Mouse (Mus musculus) limb, embryonic 13.5 days (tissue): ENCODE results near the gene Rasal2. TPM values are rescaled to one million over a fixed set of nuclear protein-coding genes. Genes with fewer than 3 reads are reported as not detected.

Experiments
- ATAC-seq: fragments of 200-750 bp; cut with Nextera tagmentation; 2 replicates; pipeline ENCODE4 v1.8.0; 2017; ENCODE audit warnings: low read depth, moderate number of reproducible peaks, moderate TSS enrichment; ENCODE audit not compliant: low FRiP score
- H3K27ac ChIP-seq: fragments of 300-500 bp; sonication (generic); 2 replicates; pipeline ENCODE4 v1.5.1; 2015; ENCODE audit warnings: inconsistent platforms, mild to moderate bottlenecking, moderate library complexity
- H3K27me3 ChIP-seq: fragments of 300-500 bp; sonication (generic); 2 replicates; pipeline ENCODE4 v1.6.1; 2015; ENCODE audit warnings: mild to moderate bottlenecking, inconsistent platforms
- H3K36me3 ChIP-seq: fragments of 300-500 bp; sonication (generic); 2 replicates; pipeline ENCODE4 v1.6.1; 2015; ENCODE audit warnings: inconsistent platforms, mild to moderate bottlenecking, moderate library complexity
- H3K4me1 ChIP-seq: fragments of 300-500 bp; sonication (generic); 2 replicates; pipeline ENCODE4 v1.6.1; 2015; ENCODE audit warnings: inconsistent platforms
- H3K4me2 ChIP-seq: fragments of 300-500 bp; sonication (generic); replicated peaks from 2 replicates; pipeline ENCODE4 v1.6.1; 2015; ENCODE audit warnings: inconsistent platforms, mild to moderate bottlenecking, moderate library complexity
- H3K4me3 ChIP-seq: fragments of 300-500 bp; sonication (generic); 2 replicates; pipeline ENCODE4 v1.5.1; 2015; ENCODE audit warnings: moderate library complexity, mild to moderate bottlenecking, inconsistent platforms
- H3K9ac ChIP-seq: fragments of 300-500 bp; sonication (generic); 2 replicates; pipeline ENCODE4 v1.6.1; 2015; ENCODE audit warnings: mild to moderate bottlenecking, inconsistent platforms
- H3K9me3 ChIP-seq: fragments of 300-500 bp; sonication (generic); 2 replicates; pipeline ENCODE4 v1.6.1; 2016; ENCODE audit warnings: inconsistent platforms
- WGBS: fragments of 180-500 bp; shearing (Covaris S2); methylation state at CpG from one replicate; pipeline ENCODE4 v1.1.7; 2015; 5-methylcytosine and 5-hydroxymethylcytosine counted together
- polyA plus RNA-seq: library from polyadenylated mRNA; unstranded; fragments of >200 nt; fragmentation: Nextera tagmentation; extraction: Ambion mirVana; gene quantifications from 2 replicates; pipeline ENCODE4 v1.2.1, GENCODE M21; 2015

The Rasal2 gene
- polyA plus RNA-seq, 1 experiment from 2014 or later, result 6.8 TPM

DNA sequence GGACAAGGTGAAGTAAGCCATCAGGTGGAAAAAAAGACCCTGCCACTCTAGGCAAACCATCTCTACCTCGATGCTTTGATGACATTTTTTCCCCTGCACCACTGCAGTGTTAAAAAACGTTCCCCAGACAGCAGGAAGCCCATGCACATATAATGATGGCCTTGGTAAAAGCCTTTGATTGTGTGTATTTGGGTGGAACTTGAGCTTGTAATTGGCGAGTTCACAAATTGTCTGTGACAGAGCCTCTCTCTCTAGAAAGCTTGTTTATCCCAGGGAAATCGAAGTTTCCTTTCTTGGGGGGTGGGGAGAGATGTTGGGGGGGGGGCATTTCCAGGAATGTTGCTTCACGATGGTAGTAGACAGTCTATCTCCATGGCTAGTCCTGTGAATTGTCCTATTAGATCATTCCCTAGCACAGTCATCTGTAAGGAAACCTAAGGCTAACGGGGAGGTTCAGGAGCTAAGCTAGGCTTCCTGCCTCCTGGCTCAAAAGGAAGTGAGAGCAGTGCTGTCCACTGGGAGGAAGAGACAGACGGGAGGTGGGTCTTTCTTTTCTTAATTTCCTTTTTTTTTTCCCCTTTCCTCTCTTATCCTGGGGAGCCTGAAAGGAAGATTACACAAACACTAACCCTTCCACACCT lies 35.9 kb upstream of the Rasal2 start:
- 18% methylated on average over 7 of the region's 7 CpGs for WGBS
- Histone ChIP-seq H3K4me1 (peaks cover 30% of the 10 kb centered on the region), H3K27ac (no peak overlapping the region), H3K36me3 (no peaks in the 10 kb centered on the region), H3K9ac (no peak overlapping the region), H3K27me3 (peaks cover 35% of the 10 kb centered on the region), H3K9me3 (no peaks in the 10 kb centered on the region), H3K4me3 (no peak overlapping the region), H3K4me2 (no peak overlapping the region)
- ATAC-seq, result no peak

DNA sequence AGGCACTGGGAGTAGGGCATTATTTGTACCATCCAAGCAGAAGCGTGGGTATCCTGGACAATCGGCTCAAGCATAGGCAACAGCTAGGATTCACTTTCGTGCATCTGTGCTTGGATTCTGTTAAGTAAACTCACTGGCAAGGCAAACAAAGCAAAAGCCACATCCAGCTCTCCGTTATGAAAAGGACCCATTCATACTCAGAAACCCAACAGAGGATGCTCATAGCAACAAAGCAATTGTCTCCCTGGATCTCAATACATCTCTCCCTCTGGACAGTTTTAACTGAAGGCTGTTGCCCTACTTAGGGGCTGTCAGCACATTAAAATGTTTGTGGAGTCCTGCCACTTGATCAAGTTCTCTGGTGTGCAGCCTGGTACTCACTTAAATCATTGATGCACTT lies 34.7 kb upstream of the Rasal2 start:
- Histone ChIP-seq H3K27me3 (peaks cover 42% of the 10 kb centered on the region), H3K9me3 (no peaks in the 10 kb centered on the region), H3K36me3 (no peaks in the 10 kb centered on the region), H3K9ac (no peak overlapping the region), H3K4me3 (no peak overlapping the region), H3K4me2 (no peak overlapping the region), H3K27ac (no peak overlapping the region), H3K4me1 (peaks cover 30% of the 10 kb centered on the region)
- 83% methylated on average over 4 of the region's 4 CpGs for WGBS
- no peak for ATAC-seq

DNA sequence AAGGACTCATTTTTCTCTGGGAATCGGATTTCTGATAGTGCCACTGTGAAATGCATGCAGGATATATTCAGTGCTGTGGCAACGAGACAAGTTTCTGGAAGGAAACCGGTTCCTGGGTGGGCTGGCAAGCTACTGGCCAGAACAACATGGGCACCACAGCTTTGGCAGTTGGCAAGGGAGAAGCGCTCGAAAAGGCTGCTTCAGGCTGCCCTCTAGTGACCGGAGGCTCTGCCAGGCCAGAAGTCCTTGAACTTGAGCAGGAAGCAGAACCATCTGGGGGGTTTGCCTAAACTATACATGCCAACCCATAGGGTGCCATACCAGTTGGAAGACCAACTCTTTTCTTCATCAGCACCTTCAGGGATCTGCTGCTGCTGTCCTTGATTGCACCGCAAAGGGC lies 33.9 kb upstream of the Rasal2 start:
- H3K9me3 ChIP-seq, result no peaks in the 10 kb centered on the region
- whole genome bisulfite sequencing, result 71% methylated on average over 7 of the region's 7 CpGs
- H3K4me2 ChIP-seq, result no peak overlapping the region
- peaks cover 30% of the 10 kb centered on the region for H3K4me1 ChIP-seq
- no peak overlapping the region for H3K4me3 ChIP-seq
- H3K27me3 ChIP-seq, result peaks cover 44% of the 10 kb centered on the region
- no peak overlapping the region for H3K27ac ChIP-seq
- no peaks in the 10 kb centered on the region for H3K36me3 ChIP-seq
- ATAC-seq, result no peak
- no peak overlapping the region for H3K9ac ChIP-seq

DNA sequence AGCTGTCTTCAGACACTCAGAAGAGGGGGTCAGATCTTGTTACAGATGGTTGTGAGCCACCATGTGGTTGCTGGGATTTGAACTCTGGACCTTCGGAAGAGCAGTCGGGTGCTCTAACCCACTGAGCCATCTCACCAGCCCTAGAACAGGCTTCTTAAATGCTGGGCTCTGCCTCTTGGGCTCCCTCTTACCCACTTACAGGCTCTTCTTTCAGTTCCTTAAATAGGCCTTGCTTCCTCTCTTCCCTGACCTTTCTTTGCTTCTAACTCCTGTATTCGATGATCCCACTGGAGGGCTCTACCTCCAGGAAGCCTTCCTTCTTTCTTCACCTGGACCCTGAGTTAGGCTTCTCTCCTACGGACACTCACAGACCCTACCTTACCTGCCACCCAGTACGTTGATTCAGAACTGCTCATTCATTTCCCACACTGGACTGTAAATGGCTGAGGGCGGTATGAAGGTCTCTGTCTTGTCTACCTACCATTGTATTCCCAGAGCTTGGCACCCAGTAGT lies 33.1 kb upstream of the Rasal2 start:
- H3K9me3 ChIP-seq, result no peaks in the 10 kb centered on the region
- no peak overlapping the region for H3K4me3 ChIP-seq
- H3K27ac ChIP-seq, result no peak overlapping the region
- H3K27me3 ChIP-seq, result peaks cover 42% of the 10 kb centered on the region
- ATAC-seq, result no peak
- 95% methylated on average over 6 of the region's 6 CpGs for WGBS
- H3K9ac ChIP-seq, result no peak overlapping the region
- no peak overlapping the region for H3K4me2 ChIP-seq
- peaks cover 30% of the 10 kb centered on the region for H3K4me1 ChIP-seq
- no peaks in the 10 kb centered on the region for H3K36me3 ChIP-seq

DNA sequence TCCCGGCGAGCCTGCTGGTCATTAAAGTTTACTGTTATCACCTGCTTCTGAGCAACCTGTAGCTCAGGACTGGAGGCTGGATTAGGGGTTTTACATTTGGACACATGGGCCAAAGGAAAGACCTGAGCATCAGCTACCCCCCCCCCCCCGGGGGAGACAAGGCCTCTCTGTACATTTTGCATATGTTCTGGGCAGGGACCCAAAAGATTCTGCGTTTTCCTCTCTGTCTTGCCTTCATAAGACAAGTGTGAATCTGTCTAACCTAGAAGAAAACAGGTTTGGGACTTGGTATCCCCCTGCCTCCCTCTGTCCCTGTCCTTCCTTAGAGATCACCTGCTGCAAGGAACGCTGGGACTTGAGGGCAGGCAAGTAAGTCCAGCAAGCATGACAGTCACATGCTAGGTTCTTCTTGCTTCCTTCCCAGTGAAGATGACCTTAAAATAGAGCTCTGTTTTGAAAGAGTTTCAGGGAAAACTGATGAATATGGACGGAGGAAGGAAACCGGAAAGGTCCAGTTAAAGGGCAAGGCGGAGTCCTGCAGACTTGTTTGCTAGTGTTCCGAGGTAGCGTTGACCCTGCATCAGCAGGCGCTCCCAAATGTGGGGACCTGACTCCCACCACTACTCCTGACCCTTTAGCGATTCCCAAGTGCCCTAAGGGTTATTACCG lies 32.4 kb upstream of the Rasal2 start:
- H3K27me3 ChIP-seq, result peaks cover 39% of the 10 kb centered on the region
- no peak overlapping the region for H3K4me2 ChIP-seq
- WGBS, result 54% methylated on average over 13 of the region's 13 CpGs
- ATAC-seq, result no peak
- H3K4me1 ChIP-seq, result peaks cover 26% of the 10 kb centered on the region
- H3K36me3 ChIP-seq, result no peaks in the 10 kb centered on the region
- no peak overlapping the region for H3K27ac ChIP-seq
- H3K9ac ChIP-seq, result no peak overlapping the region
- H3K4me3 ChIP-seq, result no peak overlapping the region
- H3K9me3 ChIP-seq, result no peaks in the 10 kb centered on the region

DNA sequence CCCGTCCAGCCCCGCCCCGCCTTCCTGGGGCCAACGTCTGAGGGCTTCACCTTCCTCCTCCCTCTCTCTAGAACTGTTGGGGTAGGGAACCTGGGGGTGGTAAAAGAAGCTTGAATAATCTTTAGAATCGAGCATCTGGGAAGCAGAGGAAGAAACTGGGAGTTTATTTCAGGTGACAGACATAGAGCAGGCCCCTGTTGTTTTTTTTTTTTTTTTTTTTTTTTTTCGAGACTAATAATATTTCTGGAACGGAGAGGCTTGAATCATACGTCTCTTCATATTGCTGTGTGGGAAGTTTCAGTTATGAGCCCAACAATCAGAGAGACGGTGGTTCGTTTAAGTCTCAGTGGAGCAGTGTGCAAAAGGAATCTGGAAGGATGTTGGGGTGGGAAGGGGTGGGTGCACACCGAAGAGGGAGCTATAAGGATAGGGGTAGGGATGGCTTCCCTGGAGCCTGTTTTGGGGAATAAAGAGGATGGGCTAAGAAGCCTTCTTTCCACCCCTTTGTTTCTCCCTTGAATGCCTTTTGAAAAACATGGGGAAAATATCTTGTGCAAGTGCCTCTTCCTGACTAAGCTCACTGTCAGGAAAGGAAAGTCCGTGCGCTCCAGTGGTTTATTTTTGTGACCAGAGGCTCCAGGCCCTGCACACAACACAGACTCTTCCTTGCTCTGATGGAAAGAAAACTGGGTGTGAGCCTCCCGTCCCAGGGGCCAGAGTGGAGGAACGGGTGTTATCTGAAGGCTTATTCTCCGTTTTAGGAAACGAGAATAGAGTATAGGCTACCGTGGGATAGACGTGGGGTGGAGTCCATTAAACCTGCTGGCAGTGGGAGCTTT lies 31.5 kb upstream of the Rasal2 start:
- 0 out of 2 replicates have a peak, but pooled peaks have one; percentile 38 for ATAC-seq
- H3K27me3 ChIP-seq, result peaks cover 32% of the 10 kb centered on the region
- no peak overlapping the region; the same call in 1 of the 2 replicates for H3K27ac ChIP-seq
- WGBS, result 23% methylated on average over 19 of the region's 19 CpGs
- no peaks in the 10 kb centered on the region for H3K9me3 ChIP-seq
- peaks cover 21% of the 10 kb centered on the region for H3K4me1 ChIP-seq
- 0 out of 2 replicates have a peak overlapping the region, but pooled peaks have one; percentile 5 for H3K4me3 ChIP-seq
- H3K4me2 ChIP-seq, result peak overlapping the region; percentile 40
- no peaks in the 10 kb centered on the region for H3K36me3 ChIP-seq
- H3K9ac ChIP-seq, result peak overlapping the region; percentile 25; the same call in 1 of the 2 replicates

DNA sequence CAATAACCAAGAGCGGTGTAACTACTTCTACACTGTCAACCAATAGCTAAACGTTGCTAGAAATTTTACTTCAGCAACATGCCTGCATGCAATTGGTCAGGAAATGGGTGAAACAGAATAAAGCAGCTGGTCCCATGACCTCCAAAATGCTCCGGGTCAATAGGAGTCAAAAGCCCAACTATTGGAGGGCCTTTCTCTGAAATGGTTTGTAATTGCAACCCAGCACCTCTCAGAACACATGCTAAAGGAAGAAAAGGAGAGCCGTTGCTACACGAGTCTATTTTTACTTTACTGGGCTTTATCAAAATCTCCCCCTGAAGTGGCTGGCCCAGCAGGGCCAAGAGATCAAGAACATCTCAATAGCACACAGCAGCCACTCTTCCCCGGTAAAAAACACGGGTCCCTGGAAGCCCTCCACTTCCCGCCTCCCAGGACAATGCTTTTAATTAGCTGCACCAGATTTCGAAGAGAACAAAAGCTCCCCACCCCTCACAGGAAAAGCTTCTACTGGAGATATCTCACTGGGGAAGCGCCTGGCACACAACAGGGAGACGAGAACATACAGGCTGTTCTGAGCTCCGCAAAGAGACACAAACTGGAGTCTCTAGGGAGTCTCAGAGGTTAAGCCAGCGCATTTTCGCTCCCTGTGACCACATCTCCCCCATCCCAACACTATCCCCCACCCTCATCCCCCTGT lies 30.8 kb upstream of the Rasal2 start:
- Histone ChIP-seq H3K4me1 (peaks cover 21% of the 10 kb centered on the region), H3K4me2 (peak overlapping the region; percentile 40), H3K4me3 (0 out of 2 replicates have a peak overlapping the region, but pooled peaks have one; percentile 5), H3K27me3 (peaks cover 26% of the 10 kb centered on the region), H3K27ac (no peak overlapping the region; the same call in 1 of the 2 replicates), H3K9ac (no peak overlapping the region), H3K9me3 (no peaks in the 10 kb centered on the region), H3K36me3 (no peaks in the 10 kb centered on the region)
- ATAC-seq, result 0 out of 2 replicates have a peak, but pooled peaks have one; percentile 3
- 23% methylated on average over 14 of the region's 14 CpGs for WGBS

DNA sequence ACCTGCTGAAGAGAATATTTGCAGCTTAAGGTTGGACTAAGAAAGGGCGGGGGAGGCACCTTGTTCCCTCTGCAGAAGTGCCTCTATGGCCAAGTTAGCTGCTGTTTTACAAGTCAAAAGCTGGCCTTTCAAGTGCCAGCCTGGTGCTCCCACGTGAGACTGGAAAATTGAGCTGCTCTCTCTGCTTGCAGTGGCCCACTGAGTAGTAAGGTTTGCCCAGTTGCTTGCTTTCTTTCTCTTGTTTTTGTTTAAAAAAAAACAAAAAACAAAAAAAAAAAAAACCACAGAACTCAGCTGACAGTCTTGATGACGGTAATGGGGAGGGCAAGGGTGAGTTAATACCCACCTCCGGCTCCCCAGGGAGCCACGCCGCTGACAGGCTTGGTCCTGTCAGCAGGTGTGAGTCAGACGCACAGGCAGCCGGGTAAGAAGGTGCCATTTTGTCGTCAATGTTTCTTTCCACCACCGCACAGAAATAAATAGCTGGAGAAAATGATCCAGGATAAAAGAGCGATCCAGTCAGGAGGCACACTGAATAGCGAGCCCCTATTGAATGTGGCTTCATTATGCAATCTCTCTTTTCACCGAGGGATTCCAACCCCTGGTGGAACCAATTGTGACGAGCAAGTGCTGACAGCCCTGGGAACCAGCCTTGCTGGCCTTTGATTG lies 27.7 kb upstream of the Rasal2 start:
- H3K36me3 ChIP-seq, result no peaks in the 10 kb centered on the region
- peak overlapping the region; percentile 39 for H3K4me2 ChIP-seq
- peaks cover 16% of the 10 kb centered on the region for H3K27me3 ChIP-seq
- ATAC-seq, result no peak
- WGBS, result 7% methylated on average over 14 of the region's 14 CpGs
- H3K27ac ChIP-seq, result no peak overlapping the region
- no peak overlapping the region for H3K4me3 ChIP-seq
- no peaks in the 10 kb centered on the region for H3K9me3 ChIP-seq
- no peak overlapping the region for H3K9ac ChIP-seq
- peaks cover 21% of the 10 kb centered on the region for H3K4me1 ChIP-seq

DNA sequence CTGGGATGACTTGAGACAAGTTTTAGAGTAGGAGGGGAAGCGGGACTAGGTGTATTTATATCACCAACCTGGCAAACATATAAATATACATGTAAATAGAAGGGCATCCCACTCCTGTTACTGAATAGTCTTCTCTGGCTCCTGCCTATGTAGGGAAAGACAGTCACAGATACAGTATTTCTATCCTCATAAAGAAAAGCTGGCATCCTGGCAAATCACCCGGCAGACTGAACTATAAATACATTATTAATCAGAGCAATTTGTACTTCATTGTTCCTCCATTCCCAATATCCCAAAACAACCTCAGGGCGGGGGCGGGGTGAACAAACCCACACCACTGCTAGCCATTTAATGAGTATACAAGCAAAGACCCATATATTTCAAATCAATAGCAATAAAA lies 26.7 kb upstream of the Rasal2 start:
- peaks cover 15% of the 10 kb centered on the region for H3K4me1 ChIP-seq
- peaks cover 16% of the 10 kb centered on the region for H3K27me3 ChIP-seq
- H3K9me3 ChIP-seq, result no peaks in the 10 kb centered on the region
- no peak overlapping the region for H3K4me3 ChIP-seq
- H3K36me3 ChIP-seq, result no peaks in the 10 kb centered on the region
- no peak for ATAC-seq
- no peak overlapping the region for H3K27ac ChIP-seq
- no peak overlapping the region for H3K4me2 ChIP-seq
- 77% methylated on average over 4 of the region's 4 CpGs for WGBS
- H3K9ac ChIP-seq, result no peak overlapping the region

DNA sequence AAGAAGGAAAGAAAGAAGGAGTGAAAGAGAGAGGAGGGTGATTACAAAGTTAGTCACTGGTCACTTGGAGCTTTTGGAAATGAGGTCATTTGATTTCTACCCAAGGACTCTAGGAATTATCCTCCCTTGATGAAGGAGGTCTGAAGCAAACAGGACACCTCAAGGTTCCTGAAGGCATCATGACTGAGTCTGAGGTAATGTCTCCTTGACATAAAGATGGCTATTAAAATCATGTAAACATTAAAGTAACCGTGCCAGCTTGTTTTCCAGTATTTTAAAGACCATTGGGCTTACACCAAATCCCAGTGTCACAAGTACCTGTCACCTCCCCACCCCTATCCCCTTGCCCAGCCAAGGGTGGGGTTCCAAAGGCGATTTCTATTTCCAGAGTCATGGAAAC lies 25.9 kb upstream of the Rasal2 start:
- 77% methylated on average over 2 of the region's 2 CpGs for WGBS
- no peak for ATAC-seq
- H3K27ac ChIP-seq, result no peak overlapping the region

DNA sequence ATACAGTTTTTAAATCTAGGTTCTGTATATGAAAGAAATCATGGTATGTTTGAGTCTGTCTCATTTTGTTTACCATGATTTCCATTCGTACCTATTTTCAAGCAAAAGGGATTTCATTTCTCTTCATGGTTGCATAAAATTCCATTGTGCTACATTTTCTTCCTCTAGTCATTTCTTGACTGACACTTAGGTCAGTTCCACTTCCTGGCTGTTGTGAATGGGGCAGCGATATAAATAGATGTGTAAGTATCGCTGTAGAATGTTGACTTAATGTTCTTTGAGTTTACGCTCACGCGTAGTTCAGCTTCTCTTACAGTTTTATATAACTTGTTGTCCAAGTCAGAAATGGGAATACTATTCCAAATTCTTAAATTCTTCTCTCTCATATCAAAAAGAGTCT lies 23.5 kb upstream of the Rasal2 start:
- H3K9ac ChIP-seq, result no peak overlapping the region
- no peak for ATAC-seq
- H3K9me3 ChIP-seq, result no peaks in the 10 kb centered on the region
- H3K27ac ChIP-seq, result no peak overlapping the region
- no peak overlapping the region for H3K4me2 ChIP-seq
- no peak overlapping the region for H3K4me3 ChIP-seq
- H3K27me3 ChIP-seq, result 0 out of 2 replicates have a peak, but pooled peaks cover 3% of the 10 kb centered on the region
- WGBS, result 94% methylated on average over 6 of the region's 6 CpGs
- no peaks in the 10 kb centered on the region for H3K36me3 ChIP-seq
- H3K4me1 ChIP-seq, result 0 out of 2 replicates have a peak, but pooled peaks cover 3% of the 10 kb centered on the region

More for the DNA sequence above, 25.9 kb upstream of the Rasal2 start:
- Histone ChIP-seq H3K4me3 (no peak overlapping the region), H3K9ac (no peak overlapping the region), H3K27me3 (peaks cover 13% of the 10 kb centered on the region), H3K4me1 (peaks cover 8% of the 10 kb centered on the region), H3K36me3 (no peaks in the 10 kb centered on the region), H3K9me3 (no peaks in the 10 kb centered on the region), H3K4me2 (no peak overlapping the region)
